Mouse (Mus musculus): ENCODE data around the gene Lrrtm4. TPM values are rescaled to one million over a fixed set of nuclear protein-coding genes. Genes with fewer than 3 reads are reported as not detected.

Gene Lrrtm4
- total RNA-seq, 2 experiments from 2014 or later = not detected

DNA sequence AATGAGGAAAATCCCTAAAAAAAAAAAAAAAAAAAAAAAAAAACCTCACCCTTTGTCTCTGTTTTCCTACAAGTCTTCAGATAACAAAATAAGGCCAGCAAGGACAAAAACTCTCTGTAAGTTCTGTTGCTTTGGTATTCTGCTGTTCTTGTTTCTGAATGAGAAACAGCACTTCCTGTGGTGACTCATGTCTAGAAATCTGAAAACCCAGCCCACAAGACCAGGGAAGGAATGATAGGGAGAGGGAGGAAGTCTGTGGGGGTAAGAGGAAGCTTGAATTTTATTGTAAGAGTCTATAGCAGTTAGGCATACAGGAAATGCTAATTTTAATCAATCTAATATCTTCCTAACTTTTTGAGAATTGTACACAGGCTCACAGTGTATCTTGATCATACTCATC is 283.2 kb downstream of the Lrrtm4 start:
- intact Hi-C loops (cut with DNase I) = no loop called here
- DNase-seq (ENCODE audit: low spot score) = no peak

DNA sequence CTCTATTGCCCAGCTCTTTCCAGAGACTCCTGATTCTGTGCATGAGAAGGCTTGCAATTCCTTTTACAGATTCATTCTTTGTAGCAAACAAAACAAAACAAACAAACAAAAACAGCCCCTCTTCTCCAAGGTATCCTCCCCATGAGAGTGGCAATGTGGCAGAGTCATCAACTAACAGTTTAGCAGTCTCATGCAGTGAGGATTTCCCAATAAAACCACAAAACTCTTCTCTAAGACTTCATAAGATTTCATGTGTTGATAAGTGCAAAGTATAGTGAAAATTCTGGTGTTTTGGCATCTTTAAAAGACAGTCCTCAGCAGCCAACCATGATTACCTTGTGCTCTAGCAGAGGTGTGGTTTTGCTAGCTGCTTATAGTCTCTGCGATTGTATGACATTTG is 284.9 kb downstream of the Lrrtm4 start:
- intact Hi-C loops (cut with DNase I) = no loop called here
- no peak for DNase-seq (ENCODE audit: low spot score)

DNA sequence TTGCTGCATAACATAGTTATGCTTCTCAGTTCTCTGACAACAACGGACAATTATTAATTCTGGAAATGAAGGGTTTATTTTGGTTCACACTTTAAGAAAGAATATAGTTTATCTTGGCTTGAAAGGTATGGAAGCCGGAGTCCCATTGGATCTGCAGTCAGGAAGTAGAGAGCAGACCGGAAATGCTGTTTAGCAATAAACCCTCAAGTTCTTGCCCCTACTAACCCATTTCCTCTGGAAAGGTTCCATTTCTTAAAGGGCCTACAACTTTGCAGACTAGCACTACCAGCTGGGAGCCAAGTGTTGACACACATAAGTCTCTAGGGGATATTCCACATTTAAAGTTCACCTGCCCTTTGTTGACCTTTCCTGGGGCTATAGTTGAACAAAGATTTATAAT is 309.7 kb downstream of the Lrrtm4 start:
- intact Hi-C loops (cut with DNase I) = no loop called here
- no peak for DNase-seq (ENCODE audit: low spot score)

DNA sequence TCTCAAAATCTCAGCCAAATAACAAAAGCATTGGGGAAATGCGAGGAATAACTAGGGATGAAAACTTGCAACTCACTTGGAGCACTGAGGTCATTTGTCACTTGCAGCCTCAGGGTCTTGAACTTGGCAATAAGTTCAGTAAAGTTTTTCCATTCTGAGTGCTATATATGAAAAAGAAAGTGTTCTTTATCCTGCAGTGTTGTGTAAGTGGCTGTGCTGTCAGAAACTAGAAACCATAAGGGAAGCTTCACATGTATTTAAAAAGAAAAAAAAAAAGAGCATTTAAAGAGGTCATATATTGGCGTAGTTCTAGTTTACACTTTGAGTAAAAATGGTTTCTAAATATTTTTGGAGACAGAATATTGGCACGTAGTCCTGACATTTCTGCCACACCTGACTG is 313.1 kb downstream of the Lrrtm4 start:
- intact Hi-C loops (cut with DNase I) = no loop called here
- no peak for DNase-seq (ENCODE audit: low spot score)

DNA sequence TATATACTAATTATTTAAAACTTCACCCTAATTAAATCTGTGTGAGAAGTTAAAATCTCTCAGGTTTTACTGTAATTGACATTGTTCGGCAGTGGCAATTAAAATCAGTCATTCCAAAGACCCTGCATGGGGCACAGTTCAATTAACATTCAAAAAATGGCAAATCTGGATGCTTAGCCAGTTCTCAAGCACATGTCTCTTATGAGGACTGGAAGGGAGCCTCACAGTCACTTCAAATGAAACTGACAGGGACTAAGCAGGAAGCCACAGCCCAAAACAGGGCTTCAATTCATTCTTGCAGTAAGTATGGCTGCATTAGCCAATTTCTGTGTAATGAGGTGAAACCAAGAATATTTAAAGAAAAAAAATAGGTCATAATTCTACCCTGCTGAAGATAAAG is 333.6 kb downstream of the Lrrtm4 start:
- intact Hi-C loops (cut with DNase I) = no loop called here
- DNase-seq (ENCODE audit: low spot score) = no peak

DNA sequence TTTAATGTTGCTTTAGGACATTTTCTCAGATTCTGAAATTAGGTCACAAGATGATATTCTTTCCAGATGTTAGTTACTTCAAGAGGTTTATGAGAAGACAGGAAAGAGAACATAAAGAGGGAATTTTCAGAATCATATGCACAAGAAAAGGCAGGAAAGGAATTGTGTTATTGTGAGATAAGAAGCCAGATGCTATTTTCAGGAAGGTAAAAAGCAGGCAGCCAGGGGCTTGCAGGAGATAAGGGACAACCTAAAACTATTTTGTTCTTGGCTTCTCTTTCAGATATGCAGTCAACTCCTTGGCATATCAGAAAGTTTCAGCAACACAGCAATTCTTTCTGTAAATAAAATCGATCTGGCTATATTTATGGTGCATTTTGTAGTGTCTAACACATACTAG is 338.4 kb downstream of the Lrrtm4 start:
- no peak for DNase-seq (ENCODE audit: low spot score)
- intact Hi-C loops (cut with DNase I) = no loop called here

DNA sequence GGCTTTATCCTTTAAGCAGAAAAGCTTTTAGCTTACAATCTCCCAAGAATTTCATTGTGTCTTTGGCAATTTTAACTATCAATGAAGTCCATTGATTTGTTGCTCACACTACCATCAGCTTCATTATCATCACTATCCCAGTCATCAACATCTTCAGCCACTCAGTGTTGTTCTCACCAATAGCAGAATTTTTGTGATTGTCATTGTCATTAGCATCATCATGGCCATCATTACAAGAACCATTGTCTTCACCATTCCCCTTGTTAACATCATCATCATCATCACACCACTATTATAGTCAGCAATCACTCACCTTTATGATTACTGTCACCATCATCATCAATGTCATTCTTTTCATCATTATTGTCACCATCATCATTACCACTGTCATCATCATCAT is 344.9 kb downstream of the Lrrtm4 start:
- DNase-seq (ENCODE audit: low spot score) = no peak
- intact Hi-C loops (cut with DNase I) = no loop called here

DNA sequence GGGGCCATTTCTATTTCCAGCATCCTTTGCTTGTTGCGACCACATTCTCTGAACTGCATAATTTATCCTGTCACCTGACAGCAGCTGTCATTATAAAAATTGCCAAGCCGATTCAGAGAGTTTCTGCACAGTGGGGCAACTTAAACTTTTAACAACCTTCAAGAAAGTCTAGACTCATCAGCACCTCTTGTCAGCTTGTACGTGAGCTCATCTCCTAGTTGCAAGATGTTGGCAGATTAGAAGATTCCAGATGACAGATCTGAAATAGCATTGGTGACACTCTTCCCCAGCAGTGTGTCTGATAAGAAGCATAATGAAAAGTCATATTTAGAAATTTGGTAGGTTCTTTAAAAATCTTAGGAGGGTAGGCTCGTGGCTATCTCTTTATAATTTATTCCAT is 347.9 kb downstream of the Lrrtm4 start:
- intact Hi-C loops (cut with DNase I) = no loop called here

DNA sequence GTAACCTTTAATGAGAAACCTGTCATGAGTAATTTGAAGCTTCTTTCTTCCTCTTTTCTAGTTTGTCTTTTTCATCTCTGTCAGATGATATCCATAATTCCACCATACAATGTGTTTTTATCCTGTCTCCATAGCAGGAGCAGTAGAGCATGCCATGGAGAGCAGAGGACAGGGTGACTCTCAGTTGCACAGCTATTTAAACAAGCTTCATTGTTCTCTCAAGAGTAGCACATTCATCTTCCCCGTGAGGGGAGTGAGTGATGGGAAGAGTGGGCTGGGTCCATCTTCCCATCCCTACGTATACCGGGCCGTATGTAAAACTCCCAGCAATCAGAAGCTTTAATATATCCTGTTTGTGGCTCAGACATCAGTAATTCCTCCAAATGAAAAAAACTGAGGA is 370.9 kb downstream of the Lrrtm4 start:
- intact Hi-C loops (cut with DNase I) = no loop called here
- no peak for DNase-seq (ENCODE audit: low spot score)

More for the DNA sequence above, 347.9 kb downstream of the Lrrtm4 start:
- no peak for DNase-seq (ENCODE audit: low spot score)

DNA sequence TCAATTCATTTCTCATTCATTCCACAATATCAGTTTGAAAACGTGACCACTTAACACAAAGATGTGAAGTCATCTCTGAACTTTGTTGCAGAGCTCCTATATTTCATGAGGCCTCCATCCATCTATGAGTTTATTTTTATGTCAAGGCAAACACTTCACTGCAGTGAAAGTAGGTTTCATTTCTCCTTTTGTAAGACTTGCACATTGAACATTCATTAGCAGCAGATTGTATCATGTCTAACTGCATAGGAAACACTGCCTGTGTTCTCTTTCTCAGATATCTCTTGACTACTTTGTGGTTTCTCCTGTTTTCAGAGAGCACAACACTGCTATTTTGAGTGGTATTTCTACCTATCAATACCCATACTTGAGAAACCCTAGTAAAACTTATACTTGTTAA is 388.1 kb downstream of the Lrrtm4 start:
- intact Hi-C loops (cut with DNase I) = no loop called here
- no peak for DNase-seq (ENCODE audit: low spot score)

DNA sequence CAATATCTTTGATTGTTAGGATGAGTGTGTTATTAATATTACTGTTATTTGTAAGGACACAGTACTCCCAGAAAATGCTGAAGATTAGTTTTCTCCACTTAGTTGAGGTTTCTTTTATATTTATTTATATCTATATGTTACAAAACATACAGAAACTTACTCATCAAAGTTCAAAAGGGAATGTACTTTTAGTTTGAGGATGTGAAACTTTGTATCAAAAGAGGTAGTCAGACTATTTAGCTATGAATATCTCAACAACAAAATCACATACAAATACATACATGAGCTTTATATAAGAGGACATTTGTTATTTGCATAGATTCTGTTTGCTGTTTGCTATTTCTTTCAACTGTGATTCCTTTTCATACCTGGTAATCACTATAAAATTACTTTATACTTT is 421.5 kb downstream of the Lrrtm4 start:
- intact Hi-C loops (cut with DNase I) = no loop called here

DNA sequence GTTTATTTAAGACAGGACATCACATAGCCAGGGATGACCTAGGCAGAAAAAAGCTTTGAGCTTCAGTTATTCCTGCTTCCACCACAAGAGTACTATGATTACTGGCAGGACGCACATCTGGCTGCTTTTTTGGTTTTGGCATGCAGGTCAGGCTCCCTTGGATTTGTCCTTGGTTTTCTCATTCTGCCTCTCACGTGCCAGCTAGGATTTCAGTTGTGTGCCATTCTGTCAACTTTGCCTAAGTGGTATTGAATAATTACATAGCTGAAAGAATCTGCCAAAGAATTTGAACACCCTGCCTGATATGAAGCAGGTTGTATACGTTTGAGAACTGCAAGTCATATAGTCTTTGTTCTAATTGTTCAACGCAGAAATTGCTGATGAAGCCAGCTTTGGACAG is 451.9 kb downstream of the Lrrtm4 start:
- intact Hi-C loops (cut with DNase I) = no loop called here
- no peak for DNase-seq (ENCODE audit: low spot score)

More for the DNA sequence above, 421.5 kb downstream of the Lrrtm4 start:
- no peak for DNase-seq (ENCODE audit: low spot score)

DNA sequence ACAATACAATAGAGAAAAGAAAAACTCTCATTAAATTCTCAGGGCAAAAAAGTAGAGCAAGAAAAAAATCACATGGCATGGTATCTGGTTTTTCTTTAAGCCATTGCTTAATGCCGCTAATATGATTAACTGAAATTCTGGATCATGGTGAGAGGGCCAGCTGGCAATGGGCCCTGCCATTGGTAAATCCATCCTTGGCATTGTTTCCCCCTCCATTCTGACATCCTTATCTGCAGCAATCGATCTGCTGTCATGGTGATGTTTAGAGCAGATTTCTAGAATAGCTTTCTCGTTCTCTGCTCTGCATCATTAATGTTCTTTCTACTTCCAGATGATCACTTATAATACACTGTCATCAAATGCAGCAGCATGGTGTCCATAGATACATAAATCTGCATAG is 457.5 kb downstream of the Lrrtm4 start:
- no peak for DNase-seq (ENCODE audit: low spot score)
- intact Hi-C loops (cut with DNase I) = no loop called here

DNA sequence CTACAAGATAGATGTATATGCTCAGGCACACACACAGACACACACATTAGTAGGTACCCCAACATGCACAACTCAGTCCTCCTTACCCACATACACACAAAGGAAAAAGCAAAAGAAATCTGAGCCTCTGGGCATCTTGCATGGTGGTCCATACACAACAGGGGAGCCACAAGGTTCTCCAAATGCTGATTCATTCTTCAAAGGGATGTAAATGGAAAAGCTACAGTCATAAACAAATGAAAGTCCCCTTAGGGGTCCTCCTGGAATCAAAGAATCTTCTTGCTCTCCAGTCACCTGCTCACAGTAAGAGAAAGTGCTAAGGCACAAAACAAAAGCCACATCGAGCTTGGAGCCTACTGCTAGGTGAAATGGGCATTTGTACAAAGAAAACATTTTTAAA is 526.3 kb downstream of the Lrrtm4 start:
- DNase-seq (ENCODE audit: low spot score) = no peak

DNA sequence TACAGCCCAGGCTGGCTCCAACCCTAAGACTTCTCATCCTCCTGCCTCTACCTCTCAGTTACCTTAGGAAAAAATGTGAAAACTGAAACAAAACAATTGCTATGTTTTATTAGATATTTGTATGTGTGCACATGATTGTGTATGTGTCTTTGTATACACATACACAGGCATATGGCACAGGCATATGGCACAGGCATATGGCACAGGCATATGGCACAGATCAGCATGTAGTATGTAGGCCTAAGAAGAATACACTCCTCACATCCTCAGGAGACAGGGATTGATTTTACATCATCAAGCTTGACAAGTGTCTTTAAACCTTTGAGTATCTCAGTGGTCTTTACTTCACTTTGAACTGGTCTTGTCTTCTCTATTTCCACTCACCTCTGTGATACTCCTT is 531.2 kb downstream of the Lrrtm4 start:
- intact Hi-C loops (cut with DNase I) = no loop called here
- no peak for DNase-seq (ENCODE audit: low spot score)

More for the DNA sequence above, 526.3 kb downstream of the Lrrtm4 start:
- intact Hi-C loops (cut with DNase I) = no loop called here

DNA sequence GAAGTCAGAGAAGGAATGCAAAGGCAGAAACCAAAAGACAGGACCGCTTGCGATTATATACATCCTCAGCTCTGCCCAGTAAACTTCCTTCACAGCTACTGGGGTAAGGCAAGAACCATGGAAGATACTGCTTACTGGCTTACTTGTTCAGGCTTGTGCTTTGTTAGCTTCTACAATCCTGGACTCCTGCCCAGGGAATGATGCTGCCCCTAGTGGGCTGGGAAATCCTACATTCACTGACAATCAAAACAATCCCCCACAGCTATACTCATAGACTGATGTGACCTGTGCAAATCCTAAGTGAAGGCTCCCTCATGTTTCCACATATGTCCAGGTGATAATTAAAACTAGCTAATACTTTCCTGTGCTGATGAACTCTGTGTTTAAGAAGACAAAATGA is 534.7 kb downstream of the Lrrtm4 start:
- intact Hi-C loops (cut with DNase I) = no loop called here
- no peak for DNase-seq (ENCODE audit: low spot score)

DNA sequence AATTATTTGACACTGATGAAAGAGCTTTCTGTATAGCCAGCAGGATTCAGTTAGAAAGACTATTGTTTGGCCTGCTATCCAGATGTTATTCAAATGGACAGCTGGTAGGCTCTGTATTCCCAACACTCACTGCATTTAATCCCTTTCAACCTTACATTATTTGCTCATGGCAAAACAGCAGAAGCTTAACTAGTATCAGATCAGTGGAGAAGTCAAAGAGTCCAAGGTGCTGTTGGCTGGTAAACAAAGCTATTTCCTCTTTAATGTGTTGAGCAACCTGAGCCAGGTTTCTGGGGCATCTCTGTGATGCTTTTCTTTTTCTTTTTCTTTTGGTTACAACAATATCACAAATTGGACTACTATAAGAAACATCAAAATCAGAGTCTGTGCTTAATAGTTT is 536.3 kb downstream of the Lrrtm4 start:
- intact Hi-C loops (cut with DNase I) = no loop called here
- no peak for DNase-seq (ENCODE audit: low spot score)

DNA sequence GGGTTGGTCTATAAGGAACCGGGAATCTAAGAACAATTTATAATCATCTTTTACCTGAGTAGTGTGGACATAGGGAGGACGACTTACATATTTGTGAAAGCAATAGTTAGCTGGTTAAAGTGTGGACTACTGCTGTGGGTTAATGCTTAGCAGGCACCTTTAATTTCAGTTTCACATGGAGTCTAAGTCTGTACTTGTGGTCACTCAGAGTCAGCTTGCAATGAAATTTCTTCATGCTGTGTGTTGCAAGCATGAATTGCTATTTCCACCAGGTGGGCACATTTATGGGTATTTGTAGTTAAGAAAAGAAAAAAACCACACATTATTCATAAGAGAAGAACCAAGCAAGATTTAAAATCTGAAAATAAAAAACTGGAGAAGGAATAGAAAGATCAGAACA is 558.5 kb downstream of the Lrrtm4 start:
- intact Hi-C loops (cut with DNase I) = no loop called here
- DNase-seq (ENCODE audit: low spot score) = no peak

DNA sequence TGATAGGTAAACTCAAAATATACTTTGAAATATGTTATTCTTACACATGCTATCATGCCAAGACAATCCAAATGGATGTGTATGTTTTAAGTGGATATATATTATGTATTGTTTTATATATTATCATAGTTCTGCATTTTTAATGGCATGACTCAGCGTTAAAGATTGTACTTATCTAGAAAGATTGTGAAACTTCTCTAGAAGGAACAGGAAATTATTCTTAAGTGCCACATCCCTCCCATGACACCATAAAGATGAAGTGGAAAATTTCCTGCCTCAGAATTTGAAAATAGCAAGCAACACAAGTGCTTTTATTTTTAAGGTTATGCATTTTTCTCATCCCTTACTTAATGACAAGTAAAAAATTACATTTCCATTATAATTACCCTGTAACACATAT is 563.5 kb downstream of the Lrrtm4 start:
- DNase-seq (ENCODE audit: low spot score) = no peak
- intact Hi-C loops (cut with DNase I) = no loop called here

DNA sequence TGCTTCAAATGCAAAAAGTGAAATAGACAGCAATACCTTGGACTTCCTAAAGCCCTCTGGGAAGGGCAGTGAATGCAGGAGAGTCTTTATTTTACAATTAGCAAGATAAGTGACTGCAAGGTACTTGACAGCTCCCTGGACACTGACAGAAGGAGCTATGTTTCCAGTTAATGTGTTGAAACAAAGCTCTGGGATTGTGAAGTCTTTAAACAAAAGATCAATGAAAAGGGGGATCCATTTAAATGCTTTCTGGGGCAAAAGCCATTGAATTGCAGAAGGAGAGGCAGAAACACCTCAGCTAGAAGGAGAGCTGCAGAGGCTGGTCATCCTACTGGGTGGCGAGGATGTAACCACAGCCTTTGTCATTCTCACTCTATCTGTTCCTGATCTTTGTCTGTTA is 571.1 kb downstream of the Lrrtm4 start:
- no peak for DNase-seq (ENCODE audit: low spot score)
- intact Hi-C loops (cut with DNase I) = no loop called here

DNA sequence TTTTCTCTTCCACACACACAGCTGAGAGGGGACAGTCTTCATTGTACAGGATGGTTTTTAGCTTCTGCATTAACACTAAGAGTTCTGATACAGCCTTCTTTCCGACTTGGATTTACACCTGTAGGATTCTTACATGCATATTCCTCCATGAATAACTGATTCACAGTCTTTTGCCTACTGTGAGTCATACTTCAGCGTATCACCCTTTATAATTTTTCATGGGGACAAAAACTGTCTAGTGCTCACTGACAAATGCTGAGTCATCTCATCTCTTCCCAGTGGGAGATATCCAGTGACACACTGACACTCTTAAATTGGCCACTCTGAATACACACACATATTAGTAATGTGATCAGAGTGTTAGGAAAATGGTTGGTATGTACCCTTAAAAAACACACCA is 600.8 kb downstream of the Lrrtm4 start:
- intact Hi-C loops (cut with DNase I) = no loop called here
- DNase-seq (ENCODE audit: low spot score) = no peak

DNA sequence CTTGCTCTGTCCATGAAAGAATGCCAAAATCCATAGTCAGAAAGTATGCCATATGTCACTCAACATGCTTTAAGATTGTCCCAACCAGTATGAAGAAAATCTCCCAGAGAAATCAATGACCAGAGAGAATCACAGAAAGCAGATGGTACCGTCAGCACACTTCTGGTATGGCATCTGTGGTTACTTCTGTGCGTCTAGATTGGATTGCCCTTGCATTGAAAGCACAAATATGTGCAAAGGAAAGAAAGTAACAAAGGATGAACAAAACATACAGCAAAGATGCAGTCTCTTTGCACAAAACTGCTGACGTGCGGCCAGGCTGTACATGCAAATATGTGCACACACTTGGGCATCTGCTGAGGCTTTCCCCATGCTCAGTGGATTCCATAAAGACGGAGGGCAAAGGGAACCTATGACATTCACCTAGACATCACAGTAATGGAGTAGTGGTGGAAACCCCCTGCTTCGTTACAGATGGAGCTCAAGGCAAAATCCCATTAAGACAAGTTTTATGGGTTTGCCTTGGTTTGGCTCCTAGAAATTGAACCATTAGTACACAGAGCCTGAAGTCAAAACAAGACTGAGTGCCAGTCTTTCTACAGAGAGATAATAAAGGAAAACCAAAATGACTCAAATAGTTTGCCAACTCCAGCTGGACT is 604.1 kb downstream of the Lrrtm4 start:
- intact Hi-C loops (cut with DNase I) = no loop called here

DNA sequence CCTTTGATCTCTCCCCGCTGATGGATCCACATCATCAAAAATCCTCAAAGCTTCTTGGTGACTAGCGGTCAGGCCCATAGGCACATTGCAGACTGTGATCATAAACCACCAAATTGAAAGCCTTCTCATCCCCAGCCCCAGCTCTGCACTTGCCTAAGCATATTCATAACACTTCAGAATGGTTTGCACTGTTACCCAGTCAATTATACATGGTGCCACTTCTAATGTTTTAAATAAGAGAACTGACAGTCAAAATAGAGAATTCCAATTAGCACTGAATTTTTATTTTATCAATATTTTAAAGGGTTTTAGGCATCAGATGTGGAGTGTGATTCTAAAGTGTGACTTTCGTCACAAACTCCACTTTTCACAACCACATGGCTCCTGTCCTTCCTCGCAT is 606.8 kb downstream of the Lrrtm4 start:
- intact Hi-C loops (cut with DNase I) = no loop called here
- no peak for DNase-seq (ENCODE audit: low spot score)

More for the DNA sequence above, 604.1 kb downstream of the Lrrtm4 start:
- DNase-seq (ENCODE audit: low spot score) = no peak
